Mouse (Mus musculus) spleen, adult 2 months (tissue): ENCODE data around the gene Mfsd12.

Source experiments
- CTCF ChIP-seq: fragments of 200-500 bp; IDR thresholded peaks from 2 replicates; pipeline ENCODE4 v1.5.1; 2011; ENCODE audit warnings: mild to moderate bottlenecking, inconsistent platforms; ENCODE audit not compliant: insufficient read depth, insufficient read length, insufficient replicate concordance; ENCODE audit errors: extremely low read depth
- POLR2A ChIP-seq: fragments of 200-500 bp; IDR thresholded peaks from 2 replicates; pipeline ENCODE4 v1.6.1; 2011; ENCODE audit warnings: low read depth, low read length, inconsistent platforms

DNA sequence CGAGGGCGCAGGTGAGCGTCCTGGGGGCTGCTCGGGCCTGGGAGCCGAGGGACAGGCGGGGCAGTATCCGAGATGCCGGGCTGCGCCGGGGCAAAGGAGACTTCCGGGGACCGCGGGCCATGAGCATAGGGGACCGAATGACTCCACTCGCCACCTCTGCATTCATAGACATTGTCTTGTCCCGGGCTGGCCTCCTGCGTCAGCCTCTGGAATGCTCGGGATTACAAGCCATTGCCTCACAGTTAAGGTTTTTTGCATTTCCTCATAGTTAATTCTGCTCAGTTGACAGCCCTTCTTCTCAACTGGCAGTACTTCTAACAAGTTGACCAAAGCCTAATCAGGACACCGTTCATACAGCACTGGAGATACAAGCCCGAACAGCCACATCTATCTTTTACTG is 35.9 kb upstream of the Mfsd12 start:
- TF ChIP-seq POLR2A (no peak), CTCF (no peak)
